Mouse (Mus musculus) mouse trophoblast stem cell (cell line): Measurements from ENCODE around the gene Tfeb.

Source experiments
- in situ Hi-C, 2 experiments: fragments of 300-500 bp; cut with MseI, MboI; formaldehyde crosslinking; loops; 2 replicates in 1 of 2; 3 replicates in 1 of 2; pipeline ENCODE4 v1.15.1; 2025

Tfeb gene

GRCm38 (mm10) chr17:47736856-47737255 is at the start of gene Tfeb:
TSS of gene Tfeb (plus strand) at chr17:47737030.
- in situ Hi-C loops, result no loop called here

GRCm38 (mm10) chr17:47687409-47688343 is 49.2 kb upstream of the Tfeb start:
- in situ Hi-C loops, result no loop called here

GRCm38 (mm10) chr17:47688344-47688607 is 48.6 kb upstream of the Tfeb start, which contains the start of gene Tomm6:
TSS of gene Tomm6 (minus strand) at chr17:47688386.
- in situ Hi-C loops, result no loop called here

GRCm38 (mm10) chr17:47688608-47689575 is 47.9 kb upstream of the Tfeb start, which contains the start of gene Frs3:
TSS of gene Frs3 (plus strand) at chr17:47689030.
- in situ Hi-C loops, result no loop called here

- in situ Hi-C loops, result no loop called here
Observed at GRCm38 (mm10) chr17:47689894-47690293, 46.9 kb upstream of the Tfeb start.

GRCm38 (mm10) chr17:47691650-47692049 is 45.2 kb upstream of the Tfeb start:
- in situ Hi-C loops, result no loop called here

GRCm38 (mm10) chr17:47693671-47694441 is 43.0 kb upstream of the Tfeb start:
- in situ Hi-C loops, result no loop called here

- in situ Hi-C loops, result no loop called here
Observed at GRCm38 (mm10) chr17:47694442-47694502, 42.6 kb upstream of the Tfeb start, which contains the start of gene Gm21981. TSS of gene Gm21981 (minus strand) at chr17:47694455.

- in situ Hi-C loops, result no loop called here
Observed at GRCm38 (mm10) chr17:47694503-47695336, 42.1 kb upstream of the Tfeb start, which contains the start of gene Prickle4. TSS of gene Prickle4 (minus strand) at chr17:47694736.

GRCm38 (mm10) chr17:47695337-47695710 is 41.5 kb upstream of the Tfeb start:
- in situ Hi-C loops, result no loop called here

- in situ Hi-C loops, result no loop called here
Observed at GRCm38 (mm10) chr17:47698156-47698555, 38.7 kb upstream of the Tfeb start.

GRCm38 (mm10) chr17:47699055-47699454 is 37.8 kb upstream of the Tfeb start:
- in situ Hi-C loops, result no loop called here

GRCm38 (mm10) chr17:47701793-47702192 is 35.0 kb upstream of the Tfeb start:
- in situ Hi-C loops, result no loop called here

- in situ Hi-C loops, result no loop called here
Observed at GRCm38 (mm10) chr17:47702548-47703345, 34.1 kb upstream of the Tfeb start.

- in situ Hi-C loops, result no loop called here
Observed at GRCm38 (mm10) chr17:47703556-47703955, 33.3 kb upstream of the Tfeb start.

GRCm38 (mm10) chr17:47704692-47705091 is 32.1 kb upstream of the Tfeb start:
- in situ Hi-C loops, result no loop called here

- in situ Hi-C loops, result no loop called here
Observed at GRCm38 (mm10) chr17:47706196-47706595, 30.6 kb upstream of the Tfeb start.

- in situ Hi-C loops, result no loop called here
Observed at GRCm38 (mm10) chr17:47707961-47708360, 28.9 kb upstream of the Tfeb start.

GRCm38 (mm10) chr17:47708972-47709371 is 27.9 kb upstream of the Tfeb start:
- in situ Hi-C loops, result no loop called here

GRCm38 (mm10) chr17:47710036-47710435 is 26.8 kb upstream of the Tfeb start:
- in situ Hi-C loops, result no loop called here
